Mouse (Mus musculus): ENCODE results near the gene Enpp5. TPM values are rescaled to one million over a fixed set of nuclear protein-coding genes. Genes with fewer than 3 reads are reported as not detected.
A peak's percentile ranks its signal among the peaks of the same experiment; 100 is the strongest.

The Enpp5 gene
- 29.4 and 31.8 TPM in 2 replicates for polyA plus RNA-seq (2015; fragmentation: Nextera tagmentation; extraction: Ambion mirVana)

DNA sequence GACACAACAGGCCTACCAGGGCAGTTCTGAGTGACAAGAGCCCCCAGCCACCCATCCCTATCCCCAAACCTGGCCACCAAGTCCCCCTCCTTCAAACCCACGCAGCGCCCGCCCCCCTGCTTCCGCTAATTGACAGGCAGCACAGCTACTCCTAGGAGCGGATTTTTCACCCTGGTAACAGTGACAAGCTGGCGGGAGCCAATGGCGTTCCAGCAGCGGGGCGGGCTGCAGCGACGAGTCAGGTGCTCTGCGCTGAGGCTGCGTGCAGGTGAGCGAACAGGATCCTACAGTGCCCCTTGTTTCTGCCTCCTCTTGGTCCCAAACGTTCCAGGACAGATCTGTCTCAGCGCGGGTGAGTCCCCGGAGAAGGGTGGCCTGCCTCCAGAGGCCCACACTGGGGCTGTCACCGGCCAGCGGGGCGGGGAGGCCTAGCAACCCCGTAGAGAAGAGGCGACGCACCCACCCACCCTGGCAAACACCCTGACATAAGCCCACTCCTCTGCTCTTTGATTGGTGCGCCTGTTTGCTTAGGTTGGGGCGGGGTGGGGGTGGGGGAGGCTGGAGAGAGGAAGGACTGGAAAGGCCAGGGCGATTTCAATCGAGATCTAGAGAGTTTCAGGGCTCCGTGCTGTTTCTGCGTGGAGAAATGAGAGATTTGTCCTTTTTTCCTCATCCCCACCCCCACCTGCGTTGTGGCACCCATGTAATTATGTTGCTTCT lies at the start of gene Enpp5:
Gene Enpp5, plus strand, starts transcription at position 183 of the 720 bp plus-strand sequence.
- peak; percentile 96 for ATAC-seq (ENCODE audit: insufficient read depth, low FRiP score, low read depth)
- H3K4me3 ChIP-seq (replicated peaks): peak within 1 kb of the TSS; percentile 64
- no peaks in the 10 kb centered on the region for H3K4me1 ChIP-seq
- peak within 1 kb of the TSS; percentile 89 for H3K27ac ChIP-seq
- no peaks in the 10 kb centered on the region for H3K9me3 ChIP-seq
- WGBS: under 1% methylated on average over 31 of the region's 31 CpGs
- no peaks in the 10 kb centered on the region for H3K27me3 ChIP-seq (replicated peaks)
- H3K4me2 ChIP-seq: peak within 1 kb of the TSS; percentile 89
- H3K36me3 ChIP-seq: 0 out of 2 replicates have a peak, but pooled peaks cover 6% of the 10 kb centered on the region
- H3K9ac ChIP-seq: peak within 1 kb of the TSS; percentile 56

DNA sequence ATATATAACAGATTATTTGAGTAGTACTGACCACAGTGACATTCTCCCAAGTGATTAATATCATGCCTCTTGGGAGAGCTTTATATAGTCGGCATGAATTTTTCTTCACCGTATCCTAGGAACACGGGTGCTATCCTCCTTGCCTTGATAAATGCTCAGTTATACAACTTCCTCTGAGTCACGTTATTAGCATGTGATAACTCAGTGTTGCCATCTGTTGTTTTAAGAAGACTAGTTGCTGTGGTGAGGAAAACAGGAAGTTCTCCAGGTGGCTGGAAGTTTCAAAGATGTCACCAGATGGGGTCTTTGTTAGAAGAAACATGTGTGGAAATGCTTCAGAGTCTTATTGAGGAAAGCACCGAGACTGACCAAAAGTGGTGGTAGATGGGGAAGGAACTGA lies 49.0 kb upstream of the Enpp5 start:
- Histone ChIP-seq H3K36me3 (no peaks in the 10 kb centered on the region), H3K4me3 (replicated peaks) (no peak overlapping the region), H3K4me2 (no peak overlapping the region), H3K9ac (no peak overlapping the region), H3K4me1 (0 out of 2 replicates have a peak, but pooled peaks cover 2% of the 10 kb centered on the region), H3K9me3 (no peaks in the 10 kb centered on the region), H3K27ac (no peak overlapping the region), H3K27me3 (replicated peaks) (no peaks in the 10 kb centered on the region)
- WGBS: 61% methylated on average over 5 of the region's 5 CpGs
- no peak for ATAC-seq (ENCODE audit: insufficient read depth, low FRiP score, low read depth)

- Histone ChIP-seq H3K9me3 (no peaks in the 10 kb centered on the region), H3K27ac (no peak overlapping the region), H3K27me3 (replicated peaks) (no peaks in the 10 kb centered on the region), H3K36me3 (no peaks in the 10 kb centered on the region), H3K4me1 (0 out of 2 replicates have a peak, but pooled peaks cover 2% of the 10 kb centered on the region), H3K4me2 (no peak overlapping the region), H3K4me3 (replicated peaks) (no peak overlapping the region), H3K9ac (no peak overlapping the region)
- whole genome bisulfite sequencing: 50% methylated on average over 3 of the region's 3 CpGs
- ATAC-seq (ENCODE audit: insufficient read depth, low FRiP score, low read depth): no peak
These were observed 47.6 kb upstream of the Enpp5 start for GRCm38 (mm10) chr17:44030776-44031587.

DNA sequence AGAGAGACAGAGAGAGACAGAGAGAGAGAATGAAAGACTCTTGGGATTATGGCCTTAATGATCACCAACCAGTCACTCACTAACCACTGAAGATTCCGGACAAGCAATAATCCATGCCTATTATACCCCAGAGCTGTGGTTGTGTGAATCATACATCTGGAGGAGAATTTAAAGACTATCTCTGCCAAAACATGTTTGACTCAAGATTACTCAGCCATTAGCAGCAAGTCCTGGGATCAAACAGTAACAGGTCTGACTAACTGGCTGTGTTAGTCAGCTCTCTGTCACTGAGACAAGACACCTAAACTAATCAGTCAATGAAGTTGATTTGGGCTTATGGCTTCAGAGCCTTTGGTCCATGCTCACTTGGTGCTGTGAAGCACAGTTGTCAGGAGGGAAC lies 43.6 kb upstream of the Enpp5 start:
- H3K9ac ChIP-seq: no peak overlapping the region

DNA sequence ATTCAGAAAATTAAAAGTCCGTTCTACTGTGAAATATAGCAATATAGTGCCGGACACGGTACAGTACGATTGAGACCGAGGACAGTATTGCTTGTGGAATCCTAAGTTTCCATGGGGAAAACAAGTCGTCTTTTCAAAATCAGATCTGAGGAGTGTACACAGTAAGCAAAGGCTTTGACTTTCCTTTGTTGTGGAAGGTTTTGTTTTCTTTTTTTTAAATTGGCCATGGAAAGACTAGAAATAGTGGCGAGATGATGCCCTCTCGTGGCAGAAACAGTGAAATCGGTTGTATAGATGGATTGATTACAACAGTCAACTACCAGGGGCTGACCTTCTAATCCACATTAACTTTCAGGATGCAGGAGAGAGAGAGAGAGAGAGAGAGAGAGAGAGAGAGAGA lies 40.0 kb upstream of the Enpp5 start:
- Histone ChIP-seq H3K27ac (no peak overlapping the region), H3K9ac (no peak overlapping the region), H3K27me3 (replicated peaks) (no peaks in the 10 kb centered on the region), H3K9me3 (no peaks in the 10 kb centered on the region), H3K4me2 (no peak overlapping the region), H3K36me3 (no peaks in the 10 kb centered on the region), H3K4me3 (replicated peaks) (no peak overlapping the region), H3K4me1 (no peaks in the 10 kb centered on the region)
- no peak for ATAC-seq (ENCODE audit: insufficient read depth, low FRiP score, low read depth)
- WGBS: 63% methylated on average over 9 of the region's 9 CpGs

More for the DNA sequence above, 43.6 kb upstream of the Enpp5 start:
- WGBS: 76% methylated on average over 1 of the region's 1 CpGs
- Histone ChIP-seq H3K9me3 (no peaks in the 10 kb centered on the region), H3K27me3 (replicated peaks) (no peaks in the 10 kb centered on the region), H3K27ac (no peak overlapping the region), H3K4me3 (replicated peaks) (no peak overlapping the region), H3K36me3 (no peaks in the 10 kb centered on the region), H3K4me2 (no peak overlapping the region), H3K4me1 (no peaks in the 10 kb centered on the region)
- ATAC-seq (ENCODE audit: insufficient read depth, low FRiP score, low read depth): no peak

DNA sequence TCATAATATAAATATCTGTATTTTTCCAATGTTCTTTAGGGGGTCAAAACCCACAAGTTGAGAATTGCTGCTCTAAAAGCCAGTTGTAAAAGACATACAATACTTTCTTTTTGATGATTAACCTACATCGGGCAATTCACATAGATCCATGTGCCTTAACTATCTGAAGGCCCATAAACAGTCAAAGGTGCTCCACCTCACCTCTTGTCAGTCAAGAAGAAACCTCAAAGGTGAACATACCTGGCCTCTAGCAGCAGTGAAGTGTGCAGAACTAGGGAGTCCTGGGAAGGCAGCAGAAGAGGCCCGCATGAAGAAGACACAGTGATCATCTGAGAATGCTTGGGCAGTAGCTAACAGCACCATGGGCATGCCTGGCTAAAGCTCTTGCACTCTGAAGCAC lies 38.2 kb upstream of the Enpp5 start:
- no peak for ATAC-seq (ENCODE audit: insufficient read depth, low FRiP score, low read depth)
- Histone ChIP-seq H3K4me2 (no peak overlapping the region), H3K27ac (no peak overlapping the region), H3K27me3 (replicated peaks) (no peaks in the 10 kb centered on the region), H3K9ac (no peak overlapping the region), H3K4me3 (replicated peaks) (no peak overlapping the region), H3K9me3 (no peaks in the 10 kb centered on the region), H3K36me3 (no peaks in the 10 kb centered on the region), H3K4me1 (no peaks in the 10 kb centered on the region)
- WGBS: 87% methylated on average over 2 of the region's 2 CpGs

DNA sequence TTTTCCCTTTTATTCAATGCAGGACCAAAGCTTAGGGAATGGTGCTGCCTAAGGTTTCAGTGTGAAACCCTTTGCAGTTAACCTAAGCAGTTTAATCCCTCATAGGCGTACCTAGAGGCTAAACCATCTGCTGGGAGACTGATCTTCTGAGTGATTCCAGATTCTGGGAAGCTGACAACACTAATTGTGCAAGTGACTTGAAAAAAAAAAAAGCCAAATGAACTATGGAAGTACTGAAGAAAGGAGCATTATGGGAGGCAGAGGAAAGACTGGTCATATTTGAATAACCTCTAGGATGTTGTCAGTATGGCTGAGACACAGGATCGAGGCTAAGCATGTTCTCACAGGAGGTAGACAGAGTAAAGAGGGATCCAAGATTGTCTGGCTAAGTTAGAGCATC lies 36.3 kb upstream of the Enpp5 start:
- no peak overlapping the region for H3K9ac ChIP-seq
- H3K27me3 ChIP-seq (replicated peaks): no peaks in the 10 kb centered on the region
- WGBS: 69% methylated on average over 2 of the region's 2 CpGs
- H3K4me3 ChIP-seq (replicated peaks): no peak overlapping the region
- no peaks in the 10 kb centered on the region for H3K4me1 ChIP-seq
- H3K4me2 ChIP-seq: no peak overlapping the region
- H3K9me3 ChIP-seq: no peaks in the 10 kb centered on the region
- H3K27ac ChIP-seq: no peak overlapping the region
- ATAC-seq (ENCODE audit: insufficient read depth, low FRiP score, low read depth): no peak
- no peaks in the 10 kb centered on the region for H3K36me3 ChIP-seq

- no peaks in the 10 kb centered on the region for H3K4me1 ChIP-seq
- H3K9ac ChIP-seq: no peak overlapping the region
- no peak overlapping the region for H3K4me3 ChIP-seq (replicated peaks)
- H3K9me3 ChIP-seq: no peaks in the 10 kb centered on the region
- 80% methylated on average over 8 of the region's 8 CpGs for WGBS
- H3K36me3 ChIP-seq: no peaks in the 10 kb centered on the region
- no peak overlapping the region for H3K4me2 ChIP-seq
- no peak for ATAC-seq (ENCODE audit: insufficient read depth, low FRiP score, low read depth)
- H3K27ac ChIP-seq: no peak overlapping the region
- no peaks in the 10 kb centered on the region for H3K27me3 ChIP-seq (replicated peaks)
These were observed 35.8 kb upstream of the Enpp5 start for GRCm38 (mm10) chr17:44042861-44043260.

DNA sequence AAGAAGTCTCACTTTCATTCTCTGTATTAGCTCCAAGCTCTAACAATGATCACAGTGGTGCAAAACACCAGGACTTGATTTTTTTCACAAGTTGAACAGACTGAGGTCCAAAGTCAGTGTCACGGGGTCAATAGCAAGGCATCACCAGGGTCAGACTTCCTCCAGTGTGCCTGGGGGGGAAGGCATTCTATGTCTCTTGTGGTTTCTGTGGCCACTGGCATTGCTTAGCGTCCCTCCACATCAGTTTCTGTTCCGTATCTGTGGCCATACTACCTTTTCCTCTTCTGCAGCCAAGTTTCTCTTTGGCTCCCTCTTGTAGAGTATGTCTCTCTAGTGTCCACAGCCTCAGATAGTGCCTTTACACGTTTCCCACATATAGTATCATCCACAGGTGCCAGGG lies 25.2 kb upstream of the Enpp5 start:
- WGBS: 75% methylated on average over 4 of the region's 4 CpGs

DNA sequence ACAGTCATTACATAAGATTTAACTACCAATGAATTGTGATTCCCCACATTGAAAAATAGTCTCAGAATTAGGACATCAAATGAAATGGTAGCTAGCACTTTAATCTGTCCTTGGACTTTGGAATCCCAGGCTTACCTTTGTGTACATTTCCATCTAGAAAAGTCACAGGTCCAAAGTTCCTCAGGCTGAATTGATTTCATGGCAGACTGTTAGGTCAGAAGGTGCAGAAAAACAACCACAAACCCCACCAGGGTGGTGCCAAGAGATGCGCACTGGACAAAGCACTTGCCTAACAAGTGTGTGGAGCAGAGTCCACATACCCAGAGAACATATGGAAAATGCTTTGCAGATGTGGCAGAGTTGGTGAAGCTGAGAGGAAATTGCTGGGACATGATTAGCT lies 21.5 kb upstream of the Enpp5 start:
- no peak overlapping the region for H3K4me3 ChIP-seq (replicated peaks)
- WGBS: 83% methylated on average over 1 of the region's 1 CpGs
- H3K4me2 ChIP-seq: no peak overlapping the region
- H3K27me3 ChIP-seq (replicated peaks): no peaks in the 10 kb centered on the region
- no peaks in the 10 kb centered on the region for H3K4me1 ChIP-seq
- no peak overlapping the region for H3K9ac ChIP-seq
- no peak overlapping the region for H3K27ac ChIP-seq
- H3K36me3 ChIP-seq: no peaks in the 10 kb centered on the region
- no peaks in the 10 kb centered on the region for H3K9me3 ChIP-seq
- ATAC-seq (ENCODE audit: insufficient read depth, low FRiP score, low read depth): no peak

More for the DNA sequence above, 25.2 kb upstream of the Enpp5 start:
- H3K9ac ChIP-seq: no peak overlapping the region
- no peak overlapping the region for H3K4me3 ChIP-seq (replicated peaks)
- H3K4me2 ChIP-seq: no peak overlapping the region
- ATAC-seq (ENCODE audit: insufficient read depth, low FRiP score, low read depth): no peak
- H3K9me3 ChIP-seq: no peaks in the 10 kb centered on the region
- H3K36me3 ChIP-seq: no peaks in the 10 kb centered on the region
- no peaks in the 10 kb centered on the region for H3K4me1 ChIP-seq
- H3K27ac ChIP-seq: no peak overlapping the region
- no peaks in the 10 kb centered on the region for H3K27me3 ChIP-seq (replicated peaks)

GRCm38 (mm10) chr17:44058145-44058544 lies 20.5 kb upstream of the Enpp5 start:
- Histone ChIP-seq H3K36me3 (no peaks in the 10 kb centered on the region), H3K9ac (no peak overlapping the region), H3K4me2 (no peak overlapping the region), H3K4me3 (replicated peaks) (no peak overlapping the region), H3K9me3 (no peaks in the 10 kb centered on the region), H3K27me3 (replicated peaks) (no peaks in the 10 kb centered on the region), H3K27ac (no peak overlapping the region), H3K4me1 (no peaks in the 10 kb centered on the region)
- no peak for ATAC-seq (ENCODE audit: insufficient read depth, low FRiP score, low read depth)

DNA sequence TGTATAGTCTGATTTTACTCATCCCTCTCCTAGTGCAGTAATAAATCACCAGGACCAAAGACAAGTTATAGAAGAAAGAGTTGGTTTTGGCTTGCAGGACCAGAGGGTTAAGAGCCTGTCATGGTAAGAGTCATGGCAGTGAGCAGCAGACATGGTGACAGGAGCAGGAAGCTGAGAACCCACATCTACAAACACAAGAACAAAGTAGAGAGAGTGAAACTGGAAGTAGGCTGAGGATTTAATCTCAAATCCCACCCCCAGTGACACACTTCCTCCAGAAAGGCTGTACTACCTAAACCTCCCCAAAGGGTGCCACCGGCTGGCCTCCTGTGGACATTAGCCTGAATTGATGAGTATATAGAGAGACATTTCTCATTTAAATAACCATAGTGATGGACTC lies 17.8 kb upstream of the Enpp5 start:
- no peak for ATAC-seq (ENCODE audit: insufficient read depth, low FRiP score, low read depth)
- WGBS: 87% methylated on average over 1 of the region's 1 CpGs
- H3K27ac ChIP-seq: no peak overlapping the region
- H3K4me2 ChIP-seq: no peak overlapping the region
- H3K9ac ChIP-seq: no peak overlapping the region
- H3K36me3 ChIP-seq: no peaks in the 10 kb centered on the region
- no peaks in the 10 kb centered on the region for H3K27me3 ChIP-seq (replicated peaks)
- H3K4me1 ChIP-seq: no peaks in the 10 kb centered on the region
- no peak overlapping the region for H3K4me3 ChIP-seq (replicated peaks)
- no peaks in the 10 kb centered on the region for H3K9me3 ChIP-seq

All from stomach, embryonic 15.5 days (tissue).